Mouse (Mus musculus) liver, postnatal 0 days (tissue): ENCODE measurements around the gene Pnp. TPM values are rescaled to one million over a fixed set of nuclear protein-coding genes. Genes with fewer than 3 reads are reported as not detected.
"Not testable (repeated sequence)": the region's sequence is repeated elsewhere in the genome, so short reads cannot be mapped to it uniquely, and the experiment has no call there.

Source experiments
- ATAC-seq: fragments of 200-750 bp; cut with Nextera tagmentation; 2 replicates; pipeline ENCODE4 v1.8.0; 2017; ENCODE audit warnings: mild to moderate bottlenecking, moderate library complexity
- DNase-seq: peaks from one replicate; pipeline ENCODE4 v3.0.0-alpha.2; 2016
- H3K27ac ChIP-seq: fragments of 300-500 bp; sonication (generic); 2 replicates; pipeline ENCODE4 v1.5.1; 2014; ENCODE audit warnings: antibody characterized with exemption, moderate library complexity, mild to moderate bottlenecking, low read depth
- H3K27me3 ChIP-seq: fragments of 300-500 bp; sonication (generic); 2 replicates; pipeline ENCODE4 v1.6.1; 2014; ENCODE audit warnings: low read length, control low read depth, mixed read lengths; ENCODE audit not compliant: insufficient read depth
- H3K36me3 ChIP-seq: fragments of 300-500 bp; sonication (generic); replicated peaks from 2 replicates; pipeline ENCODE4 v1.6.1; 2014; ENCODE audit warnings: mild to moderate bottlenecking, control low read depth, low read length, moderate library complexity, mixed read lengths; ENCODE audit not compliant: insufficient read depth
- H3K4me1 ChIP-seq: fragments of 300-500 bp; sonication (generic); 2 replicates; pipeline ENCODE4 v1.6.1; 2014; ENCODE audit warnings: antibody characterized with exemption, mild to moderate bottlenecking, control low read depth; ENCODE audit not compliant: insufficient read depth
- H3K4me2 ChIP-seq: fragments of 300-500 bp; sonication (generic); 2 replicates; pipeline ENCODE4 v1.6.1; 2014; ENCODE audit warnings: low read depth, mild to moderate bottlenecking, low read length, moderate library complexity, mixed read lengths
- H3K4me3 ChIP-seq: fragments of 300-500 bp; sonication (generic); 2 replicates; pipeline ENCODE4 v1.5.1; 2014; ENCODE audit warnings: low read depth, low read length
- H3K9ac ChIP-seq: fragments of 300-500 bp; sonication (generic); replicated peaks from 2 replicates; pipeline ENCODE4 v1.6.1; 2014; ENCODE audit warnings: mild to moderate bottlenecking, moderate library complexity
- H3K9me3 ChIP-seq: fragments of 300-500 bp; sonication (generic); 2 replicates; pipeline ENCODE4 v1.6.1; 2016; ENCODE audit warnings: mild to moderate bottlenecking, control low read depth, low read length, mixed read lengths
- CTCF ChIP-seq: sonication (generic); IDR thresholded peaks from 2 replicates; pipeline ENCODE4 v1.5.1; 2016; ENCODE audit warnings: antibody characterized with exemption, low read depth
- EP300 ChIP-seq: IDR thresholded peaks from 2 replicates; pipeline ENCODE4 v1.6.1; 2016; ENCODE audit warnings: antibody characterized with exemption, low read depth, mild to moderate bottlenecking
- WGBS: fragments of 180-500 bp; shearing (Covaris S2); extraction: QIAGEN DNeasy Blood & Tissue Kit; methylation state at CpG from one replicate; pipeline ENCODE4 v1.1.7; 2014; ENCODE audit not compliant: insufficient replicate concordance; 5-methylcytosine and 5-hydroxymethylcytosine counted together
- polyA plus RNA-seq: library from polyadenylated mRNA; unstranded; fragments of >200 nt; fragmentation: Nextera tagmentation; extraction: Ambion mirVana; gene quantifications from 2 replicates; pipeline ENCODE4 v1.2.1, GENCODE M21; 2015

Pnp gene
- polyA plus RNA-seq, 1 experiment from 2014 or later = 66.4 TPM

DNA sequence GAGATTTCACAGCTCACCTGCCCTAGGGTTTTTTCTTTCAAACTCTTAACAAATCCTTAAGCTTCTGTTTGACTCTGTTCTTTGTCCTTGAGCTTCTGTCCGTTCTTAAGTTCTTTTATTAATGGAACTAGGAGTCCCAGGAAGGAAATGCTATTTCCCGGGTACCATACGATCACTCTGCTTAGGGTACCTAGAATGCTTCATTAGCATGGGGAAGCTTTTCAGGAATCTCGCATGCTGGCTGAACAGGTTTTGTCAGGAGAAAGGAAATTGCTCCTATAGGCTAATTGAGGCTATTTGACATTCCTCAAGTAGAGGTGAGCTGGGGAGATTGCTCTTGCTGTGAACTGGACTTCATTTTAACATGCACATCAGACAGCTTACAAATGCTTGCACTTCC is 42.8 kb downstream of the Pnp start:
- no peak for ATAC-seq
- H3K36me3 ChIP-seq = no peaks in the 10 kb centered on the region

DNA sequence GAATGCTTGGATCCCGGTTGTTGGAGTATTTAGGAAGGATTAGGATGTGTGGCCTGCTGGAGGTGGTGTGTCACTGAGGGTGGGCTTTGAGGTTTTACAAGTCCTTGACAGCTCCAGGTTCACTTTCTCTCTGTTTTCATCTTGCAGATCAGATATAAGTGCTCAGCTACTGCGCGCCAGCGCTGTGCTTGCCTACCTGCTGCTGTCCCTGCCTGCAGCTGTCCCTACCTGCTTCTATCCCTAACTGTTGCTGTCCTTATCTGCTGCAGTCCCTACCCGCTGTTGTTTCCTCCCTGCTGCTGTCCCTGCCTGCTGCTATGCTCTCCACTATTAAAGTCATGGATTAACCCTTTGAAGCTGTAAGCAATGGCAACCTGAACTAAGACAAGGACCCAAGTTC is 44.1 kb downstream of the Pnp start:
- ATAC-seq = no peak
- Histone ChIP-seq H3K9ac (no peak overlapping the region), H3K9me3 (no peaks in the 10 kb centered on the region), H3K27ac (no peak overlapping the region), H3K36me3 (no peaks in the 10 kb centered on the region), H3K27me3 (no peaks in the 10 kb centered on the region), H3K4me3 (no peak overlapping the region), H3K4me2 (no peak overlapping the region), H3K4me1 (peaks cover 11% of the 10 kb centered on the region; the same call in 1 of the 2 replicates)
- TF ChIP-seq CTCF (no peak), EP300 (no peak)
- WGBS = 58% methylated on average over 5 of the region's 5 CpGs
- DNase-seq = no peak

More for the DNA sequence above, 42.8 kb downstream of the Pnp start:
- TF ChIP-seq EP300 = no peak
- no peak for TF ChIP-seq CTCF
- Histone ChIP-seq H3K4me3 (no peak overlapping the region), H3K4me2 (no peak overlapping the region), H3K9me3 (no peaks in the 10 kb centered on the region), H3K9ac (no peak overlapping the region), H3K4me1 (peaks cover 11% of the 10 kb centered on the region; the same call in 1 of the 2 replicates), H3K27me3 (no peaks in the 10 kb centered on the region), H3K27ac (no peak overlapping the region)
- no peak for DNase-seq
- 66% methylated on average over 4 of the region's 4 CpGs for WGBS

GRCm38 (mm10) chr14:50976674-50977073 is 45.8 kb downstream of the Pnp start:
- no peaks in the 10 kb centered on the region for H3K36me3 ChIP-seq
- no peak overlapping the region for H3K27ac ChIP-seq
- no peaks in the 10 kb centered on the region for H3K9me3 ChIP-seq
- DNase-seq = no peak
- 25% methylated on average over 9 of the region's 9 CpGs for WGBS
- TF ChIP-seq EP300 (no peak), CTCF (peak; percentile 25)
- no peak overlapping the region for H3K4me2 ChIP-seq
- H3K9ac ChIP-seq = no peak overlapping the region
- ATAC-seq = no peak
- peaks cover 9% of the 10 kb centered on the region for H3K4me1 ChIP-seq
- H3K4me3 ChIP-seq = no peak overlapping the region
- H3K27me3 ChIP-seq = no peaks in the 10 kb centered on the region

DNA sequence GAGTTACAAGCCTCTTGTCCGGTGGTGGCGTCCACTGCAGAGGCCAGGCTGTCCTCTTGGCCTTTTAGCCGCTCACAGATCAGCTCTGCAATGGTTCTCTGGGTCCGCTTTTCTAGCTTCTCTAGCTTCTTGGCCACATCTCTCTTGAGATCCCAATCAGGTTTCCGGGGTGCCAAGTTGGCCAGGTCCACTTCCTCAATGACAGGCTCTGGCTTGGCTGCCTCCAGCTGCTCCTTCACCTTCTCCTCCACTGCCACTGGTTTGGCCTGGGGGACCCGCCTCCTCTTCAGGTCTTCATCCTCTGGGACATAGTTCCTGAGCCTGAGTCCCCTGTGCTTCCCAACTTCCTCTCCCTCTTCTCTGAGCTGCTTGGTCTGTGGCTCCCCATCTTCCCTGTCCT is 47.6 kb downstream of the Pnp start:
- not testable (repeated sequence) for H3K9ac ChIP-seq, H3K27me3 ChIP-seq, H3K4me3 ChIP-seq, H3K4me2 ChIP-seq, ATAC-seq, H3K27ac ChIP-seq, DNase-seq, H3K9me3 ChIP-seq, H3K36me3 ChIP-seq
- H3K4me1 ChIP-seq = peaks cover 14% of the 10 kb centered on the region
- WGBS = 66% methylated on average over 6 of the region's 6 CpGs

GRCm38 (mm10) chr14:50979631-50980030 is 48.7 kb downstream of the Pnp start:
- TF ChIP-seq EP300 = no peak
- DNase-seq (no peak), ATAC-seq (no peak)

DNA sequence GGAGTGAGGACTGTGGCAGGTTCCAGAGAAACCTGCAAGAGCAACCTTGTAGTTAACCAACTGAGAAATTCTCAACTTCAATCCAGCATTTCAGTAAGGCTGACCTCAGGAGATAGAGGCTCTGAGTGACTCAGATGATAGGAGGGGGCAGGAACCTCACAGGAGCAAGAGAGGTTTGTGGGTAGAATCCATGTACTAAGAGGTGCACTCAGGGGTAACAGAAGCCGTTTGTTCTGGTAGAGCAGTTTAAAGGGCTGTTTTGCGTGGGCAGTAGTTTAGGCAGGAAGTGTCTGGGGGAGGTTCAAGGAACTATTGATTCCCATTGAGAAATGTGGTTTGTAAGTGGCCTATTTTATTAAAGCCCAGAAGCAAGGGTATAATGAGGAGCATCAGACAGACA is 50.3 kb downstream of the Pnp start:
- Histone ChIP-seq H3K4me3 (no peak overlapping the region), H3K27me3 (no peaks in the 10 kb centered on the region), H3K4me1 (peaks cover 14% of the 10 kb centered on the region), H3K4me2 (no peak overlapping the region), H3K9me3 (peaks cover 2% of the 10 kb centered on the region; the same call in 1 of the 2 replicates), H3K36me3 (no peaks in the 10 kb centered on the region), H3K27ac (peak overlapping the region; percentile 29; the same call in 1 of the 2 replicates), H3K9ac (no peak overlapping the region)
- 8% methylated on average over 2 of the region's 2 CpGs for WGBS
- DNase-seq (no peak), ATAC-seq (peak; percentile 61)
- no peak for TF ChIP-seq EP300

More at GRCm38 (mm10) chr14:50979631-50980030, 48.7 kb downstream of the Pnp start:
- Histone ChIP-seq H3K4me1 (peaks cover 14% of the 10 kb centered on the region), H3K4me3 (no peak overlapping the region), H3K27me3 (no peaks in the 10 kb centered on the region), H3K9ac (no peak overlapping the region), H3K36me3 (no peaks in the 10 kb centered on the region), H3K9me3 (peaks cover 2% of the 10 kb centered on the region; the same call in 1 of the 2 replicates), H3K27ac (no peak overlapping the region), H3K4me2 (no peak overlapping the region)

DNA sequence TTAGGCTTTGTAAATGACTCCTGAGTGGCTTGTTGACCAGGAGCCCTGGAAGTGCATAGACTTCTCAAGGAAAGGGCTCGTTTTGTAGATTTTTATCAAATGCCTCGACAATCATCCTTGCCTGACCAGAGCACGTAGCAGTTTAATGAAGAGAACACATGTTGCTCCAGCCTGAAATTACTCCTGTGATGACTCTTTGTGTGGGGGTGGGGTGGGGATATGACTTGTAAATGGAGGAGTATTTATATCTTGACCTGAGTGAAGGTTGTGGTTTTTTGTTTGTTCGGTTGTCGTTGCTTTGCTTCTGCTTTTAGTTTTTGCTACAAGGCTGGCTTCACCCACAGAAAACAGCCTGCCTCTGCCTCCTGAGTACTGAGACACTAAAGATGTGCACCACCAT is 51.0 kb downstream of the Pnp start:
- H3K9me3 ChIP-seq = peaks cover 2% of the 10 kb centered on the region; the same call in 1 of the 2 replicates
- H3K4me2 ChIP-seq = no peak overlapping the region
- H3K27me3 ChIP-seq = no peaks in the 10 kb centered on the region
- ATAC-seq (no peak), DNase-seq (no peak)
- no peak overlapping the region for H3K9ac ChIP-seq
- 35% methylated on average over 5 of the region's 5 CpGs for whole genome bisulfite sequencing
- H3K27ac ChIP-seq = 0 out of 2 replicates have a peak overlapping the region, but pooled peaks have one; percentile 29
- peaks cover 12% of the 10 kb centered on the region for H3K4me1 ChIP-seq
- no peaks in the 10 kb centered on the region for H3K36me3 ChIP-seq
- no peak overlapping the region for H3K4me3 ChIP-seq
- no peak for TF ChIP-seq EP300
- no peak for TF ChIP-seq CTCF
